Mouse (Mus musculus) heart, embryonic 12.5 days (tissue): Measurements from ENCODE around the gene Dtnb. TPM values are rescaled to one million over a fixed set of nuclear protein-coding genes. Genes with fewer than 3 reads are reported as not detected.
A peak's percentile ranks its signal among the peaks of the same experiment; 100 is the strongest.

Experiments
- ATAC-seq: fragments of 200-750 bp; cut with Nextera tagmentation; 2 replicates; pipeline ENCODE4 v1.8.0; 2017; ENCODE audit warnings: moderate TSS enrichment, moderate library complexity; ENCODE audit not compliant: insufficient number of reproducible peaks, low FRiP score
- H3K27ac ChIP-seq: fragments of 300-500 bp; sonication (generic); 2 replicates; pipeline ENCODE4 v1.5.1; 2016; ENCODE audit warnings: mild to moderate bottlenecking, moderate library complexity; ENCODE audit not compliant: poor library complexity, severe bottlenecking
- H3K27me3 ChIP-seq: fragments of 300-500 bp; sonication (generic); replicated peaks from 2 replicates; pipeline ENCODE4 v1.6.1; 2016; ENCODE audit warnings: mild to moderate bottlenecking, moderate library complexity
- H3K36me3 ChIP-seq: fragments of 300-500 bp; sonication (generic); 2 replicates; pipeline ENCODE4 v1.6.1; 2016; ENCODE audit warnings: mild to moderate bottlenecking, moderate library complexity
- H3K4me1 ChIP-seq: fragments of 300-500 bp; sonication (generic); replicated peaks from 2 replicates; pipeline ENCODE4 v1.6.1; 2016; ENCODE audit warnings: mild to moderate bottlenecking
- H3K4me2 ChIP-seq: fragments of 300-500 bp; sonication (generic); 2 replicates; pipeline ENCODE4 v1.6.1; 2016; ENCODE audit warnings: mild to moderate bottlenecking, moderate library complexity
- H3K4me3 ChIP-seq: fragments of 300-500 bp; sonication (generic); 2 replicates; pipeline ENCODE4 v1.5.1; 2016; ENCODE audit warnings: mild to moderate bottlenecking
- H3K9ac ChIP-seq: fragments of 300-500 bp; sonication (generic); 2 replicates; pipeline ENCODE4 v1.6.1; 2016; ENCODE audit warnings: mild to moderate bottlenecking, moderate library complexity
- H3K9me3 ChIP-seq: fragments of 300-500 bp; sonication (generic); replicated peaks from 2 replicates; pipeline ENCODE4 v1.6.1; 2016; ENCODE audit warnings: mild to moderate bottlenecking, moderate library complexity
- whole genome bisulfite sequencing: fragments of 180-500 bp; shearing (Covaris S2); methylation state at CpG from one replicate; pipeline ENCODE4 v1.1.7; 2016; 5-methylcytosine and 5-hydroxymethylcytosine counted together
- polyA plus RNA-seq: library from polyadenylated mRNA; unstranded; fragments of >200 nt; fragmentation: Nextera tagmentation; extraction: Ambion mirVana; gene quantifications from 2 replicates; pipeline ENCODE4 v1.2.1, GENCODE M21; 2016

The Dtnb gene
- polyA plus RNA-seq, 1 experiment from 2014 or later: 20.5 TPM

GRCm38 (mm10) chr12:3572581-3573397, 608 bp downstream of the Dtnb start:
- Histone ChIP-seq H3K27me3 (no peaks in the 10 kb centered on the region), H3K4me2 (peak overlapping the region; percentile 89), H3K9me3 (no peaks in the 10 kb centered on the region), H3K4me1 (peaks cover 25% of the 10 kb centered on the region), H3K27ac (peak overlapping the region; percentile 84), H3K36me3 (no peaks in the 10 kb centered on the region), H3K9ac (peak overlapping the region; percentile 97), H3K4me3 (peak overlapping the region; percentile 94)
- WGBS: under 1% methylated on average over 51 of the region's 53 CpGs
- peak; percentile 73 for ATAC-seq

GRCm38 (mm10) chr12:3573410-3573809, 1.2 kb downstream of the Dtnb start:
- WGBS: 35% methylated on average over 6 of the region's 6 CpGs
- peak overlapping the region; percentile 89 for H3K4me2 ChIP-seq
- no peaks in the 10 kb centered on the region for H3K36me3 ChIP-seq
- no peaks in the 10 kb centered on the region for H3K9me3 ChIP-seq
- peaks cover 20% of the 10 kb centered on the region for H3K4me1 ChIP-seq
- H3K9ac ChIP-seq: no peak overlapping the region
- no peak overlapping the region for H3K27ac ChIP-seq
- ATAC-seq: no peak
- H3K27me3 ChIP-seq: no peaks in the 10 kb centered on the region
- peak overlapping the region; percentile 94 for H3K4me3 ChIP-seq

- ATAC-seq: no peak
These were observed 2.5 kb downstream of the Dtnb start for GRCm38 (mm10) chr12:3574670-3575069.

DNA sequence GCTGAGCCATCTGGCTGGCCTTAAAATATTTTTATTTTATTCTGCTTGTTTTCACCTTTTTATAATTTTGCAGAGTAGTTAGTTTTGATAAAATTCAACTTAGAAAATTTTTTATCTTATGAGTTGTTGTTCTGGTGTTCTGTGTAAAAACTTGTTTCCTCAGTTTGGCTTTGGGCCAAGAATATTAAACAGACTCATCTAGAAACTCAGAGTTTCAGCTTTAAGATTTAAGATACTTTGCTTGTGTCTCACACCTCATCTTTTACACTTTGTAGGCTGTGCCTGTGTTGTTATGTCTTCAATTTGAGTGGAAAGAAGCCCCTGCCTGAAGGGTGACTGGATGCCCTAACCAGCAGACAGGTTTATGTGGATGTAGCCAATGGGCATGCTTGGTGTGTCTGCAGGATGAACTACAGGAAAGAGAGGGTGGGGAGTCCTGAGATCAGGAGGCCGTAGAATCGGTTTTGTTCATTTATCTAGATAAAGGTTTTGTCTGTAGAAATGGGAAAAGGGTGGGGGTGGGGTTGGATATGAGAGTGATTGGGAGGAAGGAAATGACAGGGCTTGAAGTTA, 7.9 kb downstream of the Dtnb start:
- no peaks in the 10 kb centered on the region for H3K9me3 ChIP-seq
- no peak for ATAC-seq
- no peaks in the 10 kb centered on the region for H3K27me3 ChIP-seq
- H3K4me2 ChIP-seq: no peak overlapping the region
- no peak overlapping the region for H3K4me3 ChIP-seq
- no peaks in the 10 kb centered on the region for H3K36me3 ChIP-seq
- WGBS: 41% methylated on average over 2 of the region's 2 CpGs
- H3K9ac ChIP-seq: no peak overlapping the region
- no peak overlapping the region for H3K27ac ChIP-seq
- H3K4me1 ChIP-seq: peaks cover 14% of the 10 kb centered on the region; the same call in 1 of the 2 replicates

More at GRCm38 (mm10) chr12:3574670-3575069, 2.5 kb downstream of the Dtnb start:
- no peaks in the 10 kb centered on the region for H3K27me3 ChIP-seq
- H3K4me3 ChIP-seq: no peak overlapping the region
- H3K36me3 ChIP-seq: no peaks in the 10 kb centered on the region
- H3K4me2 ChIP-seq: no peak overlapping the region
- H3K27ac ChIP-seq: no peak overlapping the region
- H3K9me3 ChIP-seq: no peaks in the 10 kb centered on the region
- no peak overlapping the region for H3K9ac ChIP-seq
- WGBS: 92% methylated on average over 4 of the region's 4 CpGs
- H3K4me1 ChIP-seq: peaks cover 15% of the 10 kb centered on the region

DNA sequence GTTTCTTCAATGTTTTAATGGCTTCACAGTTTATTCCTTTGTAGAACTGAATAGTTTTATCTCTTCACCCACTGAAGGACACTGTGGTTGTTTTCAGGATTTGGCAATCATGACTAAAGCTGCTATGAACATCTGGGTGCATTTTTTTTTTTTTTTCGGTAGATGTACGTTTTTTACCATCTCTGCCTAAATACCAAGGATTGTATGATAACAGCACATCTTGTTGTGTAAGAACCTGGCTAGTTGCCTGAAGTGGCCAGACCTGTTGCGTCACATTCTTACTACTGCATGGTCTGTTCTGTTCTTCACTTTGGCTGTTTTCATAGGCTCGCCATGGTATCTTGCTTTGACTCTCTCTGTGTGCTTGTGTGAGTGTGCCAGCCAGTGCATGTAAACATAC, 10.4 kb downstream of the Dtnb start:
- no peak overlapping the region for H3K4me2 ChIP-seq
- no peaks in the 10 kb centered on the region for H3K9me3 ChIP-seq
- 86% methylated on average over 4 of the region's 4 CpGs for WGBS
- H3K4me3 ChIP-seq: no peak overlapping the region
- no peak overlapping the region for H3K27ac ChIP-seq
- H3K9ac ChIP-seq: no peak overlapping the region
- H3K36me3 ChIP-seq: no peaks in the 10 kb centered on the region
- ATAC-seq: no peak
- peaks cover 20% of the 10 kb centered on the region for H3K4me1 ChIP-seq
- H3K27me3 ChIP-seq: no peaks in the 10 kb centered on the region

- H3K27ac ChIP-seq: no peak overlapping the region
These were observed 13.3 kb downstream of the Dtnb start for GRCm38 (mm10) chr12:3585525-3585924.

DNA sequence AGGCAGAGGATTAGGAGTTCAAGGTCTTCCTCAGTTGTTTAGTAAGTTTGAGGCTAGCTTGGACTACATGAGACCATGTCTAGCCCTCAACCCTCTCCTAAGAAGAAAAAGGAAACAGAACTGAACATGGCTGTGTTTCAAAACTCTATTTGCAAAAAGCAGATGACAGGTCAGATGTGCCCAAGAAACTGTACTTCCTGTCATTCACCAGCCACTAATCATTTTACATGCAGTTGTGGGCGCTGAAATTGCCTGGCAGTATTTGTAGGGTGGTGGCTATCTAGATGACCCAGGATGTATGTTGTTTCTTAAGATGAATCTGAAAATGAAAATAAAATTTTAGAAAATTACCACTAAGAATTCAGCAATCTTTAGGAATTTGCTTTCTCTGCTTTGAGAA, 14.8 kb downstream of the Dtnb start:
- Histone ChIP-seq H3K4me2 (no peak overlapping the region), H3K9ac (no peak overlapping the region), H3K36me3 (peaks cover 18% of the 10 kb centered on the region; the same call in 1 of the 2 replicates), H3K4me3 (no peak overlapping the region), H3K9me3 (no peaks in the 10 kb centered on the region), H3K27me3 (no peaks in the 10 kb centered on the region), H3K27ac (no peak overlapping the region), H3K4me1 (peaks cover 12% of the 10 kb centered on the region)
- WGBS: 81% methylated on average over 1 of the region's 1 CpGs
- no peak for ATAC-seq

More at GRCm38 (mm10) chr12:3585525-3585924, 13.3 kb downstream of the Dtnb start:
- Histone ChIP-seq H3K36me3 (peaks cover 8% of the 10 kb centered on the region; the same call in 1 of the 2 replicates), H3K9ac (no peak overlapping the region), H3K4me1 (peaks cover 15% of the 10 kb centered on the region), H3K27me3 (no peaks in the 10 kb centered on the region), H3K4me2 (no peak overlapping the region), H3K4me3 (no peak overlapping the region), H3K9me3 (no peaks in the 10 kb centered on the region)
- no peak for ATAC-seq
- WGBS: 64% methylated on average over 4 of the region's 4 CpGs

DNA sequence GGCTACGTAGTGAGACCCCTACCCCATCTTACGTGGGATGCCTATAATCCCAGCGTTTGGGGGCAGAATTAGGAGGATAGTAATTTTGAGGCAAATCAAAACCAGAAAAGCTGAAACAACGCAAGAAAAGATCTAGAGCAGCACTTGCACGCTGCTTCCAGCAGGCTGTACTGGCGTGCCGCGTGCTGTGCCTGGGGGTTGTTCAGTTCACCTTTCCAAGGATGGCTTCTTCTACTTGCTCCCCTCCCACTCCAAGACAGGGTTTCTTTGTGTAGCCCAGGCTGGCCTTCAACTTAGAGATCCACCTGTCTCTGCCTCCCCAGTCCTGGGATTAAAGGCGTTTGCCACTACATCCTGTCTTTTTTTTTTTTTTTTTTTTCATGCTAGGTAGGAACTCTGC, 17.9 kb downstream of the Dtnb start:
- Histone ChIP-seq H3K27ac (no peak overlapping the region), H3K9me3 (no peaks in the 10 kb centered on the region), H3K27me3 (no peaks in the 10 kb centered on the region), H3K9ac (no peak overlapping the region), H3K4me3 (no peak overlapping the region), H3K36me3 (peaks cover 21% of the 10 kb centered on the region), H3K4me2 (no peak overlapping the region), H3K4me1 (peaks cover 11% of the 10 kb centered on the region)
- no peak for ATAC-seq
- WGBS: 94% methylated on average over 9 of the region's 9 CpGs

GRCm38 (mm10) chr12:3591595-3591994, 19.4 kb downstream of the Dtnb start:
- 81% methylated on average over 10 of the region's 10 CpGs for WGBS

DNA sequence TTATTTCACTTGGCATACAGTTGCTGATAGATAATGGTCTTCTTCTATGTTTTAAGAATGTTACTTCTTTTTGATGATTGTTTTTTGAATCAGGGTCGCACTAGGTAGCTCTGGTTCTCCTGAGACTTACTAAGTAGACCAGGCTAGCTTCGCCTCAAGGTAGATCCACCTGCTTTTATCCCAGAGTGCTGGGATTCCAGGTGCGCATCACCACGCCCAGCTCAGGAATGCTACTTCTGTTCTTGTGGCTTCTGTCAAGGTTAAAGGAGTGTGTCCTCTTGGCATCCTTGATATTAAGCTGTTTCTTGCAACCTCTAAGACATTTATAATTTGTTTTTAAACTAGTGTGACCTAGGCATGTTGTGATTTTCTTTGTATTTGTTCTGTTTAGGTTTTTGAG, 30.6 kb downstream of the Dtnb start:
- no peak overlapping the region for H3K27ac ChIP-seq
- H3K4me3 ChIP-seq: no peak overlapping the region
- H3K36me3 ChIP-seq: peaks cover 22% of the 10 kb centered on the region
- H3K4me1 ChIP-seq: no peaks in the 10 kb centered on the region
- H3K9ac ChIP-seq: no peak overlapping the region
- H3K4me2 ChIP-seq: no peak overlapping the region
- WGBS: 89% methylated on average over 4 of the region's 4 CpGs
- no peak for ATAC-seq
- H3K9me3 ChIP-seq: no peaks in the 10 kb centered on the region
- no peaks in the 10 kb centered on the region for H3K27me3 ChIP-seq

More at GRCm38 (mm10) chr12:3591595-3591994, 19.4 kb downstream of the Dtnb start:
- H3K4me3 ChIP-seq: no peak overlapping the region
- H3K9ac ChIP-seq: no peak overlapping the region
- no peaks in the 10 kb centered on the region; the same call in 1 of the 2 replicates for H3K4me1 ChIP-seq
- H3K27me3 ChIP-seq: no peaks in the 10 kb centered on the region
- H3K36me3 ChIP-seq: peaks cover 22% of the 10 kb centered on the region
- ATAC-seq: no peak
- no peaks in the 10 kb centered on the region for H3K9me3 ChIP-seq
- H3K4me2 ChIP-seq: no peak overlapping the region
- no peak overlapping the region for H3K27ac ChIP-seq

- Histone ChIP-seq H3K27me3 (no peaks in the 10 kb centered on the region), H3K9me3 (no peaks in the 10 kb centered on the region), H3K4me2 (no peak overlapping the region), H3K9ac (no peak overlapping the region), H3K36me3 (0 out of 2 replicates have a peak, but pooled peaks cover 4% of the 10 kb centered on the region), H3K27ac (no peak overlapping the region), H3K4me1 (no peaks in the 10 kb centered on the region), H3K4me3 (no peak overlapping the region)
- ATAC-seq: no peak
- WGBS: 78% methylated on average over 7 of the region's 7 CpGs
These were observed 34.0 kb downstream of the Dtnb start for GRCm38 (mm10) chr12:3606202-3606601.
